Mouse (Mus musculus) urinary bladder, adult 2 months (tissue): Measurements from ENCODE around the gene Myoz1. TPM values are rescaled to one million over a fixed set of nuclear protein-coding genes. Genes with fewer than 3 reads are reported as not detected.

Experiments used
- polyA plus RNA-seq: library from polyadenylated mRNA; depleted of rRNA; stranded (reverse); fragments of >200 nt; gene quantifications from 2 replicates; pipeline ENCODE4 v1.2.3, GENCODE M21; 2012; rRNA removed

The Myoz1 gene
- polyA plus RNA-seq, 1 experiment, result 0.08 TPM

Other genes with a start within 250 kb of the Myoz1 start
- gene Cfap70, start 204.3 kb downstream of the Myoz1 start, polyA plus RNA-seq, result 0.21 and 0.40 TPM in 2 replicates
- 136 and 140 TPM in 2 replicates for gene Anxa7, start 176.4 kb downstream of the Myoz1 start, polyA plus RNA-seq
- 0.87 and 1.3 TPM in 2 replicates for gene Mss51, start 159.6 kb downstream of the Myoz1 start, polyA plus RNA-seq
- gene Ppp3cb, start 110.0 kb downstream of the Myoz1 start, polyA plus RNA-seq, result 53.9 and 62.1 TPM in 2 replicates
- gene Usp54, start 15.5 kb downstream of the Myoz1 start, polyA plus RNA-seq, result 16.0 and 16.9 TPM in 2 replicates
- gene Synpo2l, start 11.8 kb upstream of the Myoz1 start, polyA plus RNA-seq, result 0.10 and 0.25 TPM in 2 replicates
- 87.1 and 90.1 TPM in 2 replicates for gene Sec24c, start 17.8 kb upstream of the Myoz1 start, polyA plus RNA-seq
- 17.1 and 17.2 TPM in 2 replicates for gene Fut11, start 38.4 kb upstream of the Myoz1 start, polyA plus RNA-seq
- gene Chchd1, start 46.5 kb upstream of the Myoz1 start, polyA plus RNA-seq, result 90.7 and 97.2 TPM in 2 replicates
- 120 and 121 TPM in 2 replicates for gene Zswim8, start 51.0 kb upstream of the Myoz1 start, polyA plus RNA-seq
- 33.1 and 36.6 TPM in 2 replicates for gene Ndst2, start 78.0 kb upstream of the Myoz1 start, polyA plus RNA-seq
- 134 and 139 TPM in 2 replicates for gene Camk2g, start 137.5 kb upstream of the Myoz1 start, polyA plus RNA-seq
- gene Plau, start 180.1 kb upstream of the Myoz1 start, polyA plus RNA-seq, result 73.2 and 80.6 TPM in 2 replicates